22 mouse cellular contexts compared by ENCODE assay signal in the genomic region with DNA sequence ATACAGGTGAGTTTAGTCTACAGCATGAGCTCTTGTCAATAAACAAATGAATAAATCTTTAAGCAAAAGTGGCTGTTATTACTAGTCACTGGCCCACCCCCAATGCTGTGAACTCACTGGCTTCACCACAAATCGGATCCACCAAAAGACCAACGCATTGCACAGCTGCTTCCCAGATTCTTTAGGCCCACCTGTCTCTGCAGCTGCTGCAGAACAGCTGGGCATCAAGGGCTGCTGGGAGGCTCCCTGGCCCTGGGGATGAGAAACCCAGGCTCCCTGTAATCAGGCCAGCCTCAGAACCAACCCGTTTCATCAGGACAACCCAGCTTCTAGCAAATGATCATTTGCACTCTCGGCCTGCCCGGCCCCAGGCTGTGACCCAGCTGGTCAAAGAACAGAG. TPM values are rescaled to one million over a fixed set of nuclear protein-coding genes. Genes with fewer than 3 reads are reported as not detected.
DNase-seq lines count a peak whose midpoint lies in the region; ATAC-seq and TF ChIP-seq lines count a peak whose summit lies in the region.
"Had no signal": no experiment of that assay in that cellular context is flagged by ENCODE, and none has a peak within 500 bp of the region (broad histone marks: within the 10 kb centered on the region; RNA-seq: fewer than 3 reads in every experiment).

No protein-coding gene starts in this region.

- no peaks in the 10 kb centered on the region for H3K9me3 ChIP-seq in limb, embryonic 14.5 days (ENCODE audit: control insufficient read depth, low read length)
- no peaks in the 10 kb centered on the region for H3K9me3 ChIP-seq in limb, embryonic 10.5 days (replicated peaks)
- no peaks in the 10 kb centered on the region for H3K9me3 ChIP-seq in limb, embryonic 15.5 days
- H3K9me3 ChIP-seq: embryonic facial prominence, embryonic 13.5 days; forebrain, embryonic 13.5 days; forebrain, embryonic 15.5 days; G1E had no signal

- H3K4me2 ChIP-seq in limb, embryonic 14.5 days (replicated peaks; ENCODE audit: low read depth, low read length, severe bottlenecking), result no peak overlapping the region
- no peak overlapping the region for H3K4me2 ChIP-seq in limb, embryonic 15.5 days
- H3K4me2 ChIP-seq: embryonic facial prominence, embryonic 13.5 days; forebrain, embryonic 13.5 days; forebrain, embryonic 15.5 days had no signal

- 53% methylated on average over 5 of the region's 5 CpGs for WGBS in limb, embryonic 14.5 days
- WGBS in limb, embryonic 10.5 days, result 74% methylated on average over 5 of the region's 5 CpGs
- 53% methylated on average over 5 of the region's 5 CpGs for WGBS in limb, embryonic 15.5 days

- H3K27ac ChIP-seq in limb, embryonic 14.5 days (replicated peaks; ENCODE audit: low read depth, low read length), result no peak overlapping the region
- no peak overlapping the region for H3K27ac ChIP-seq in limb, embryonic 10.5 days
- no peak overlapping the region for H3K27ac ChIP-seq in limb, embryonic 15.5 days
- H3K27ac ChIP-seq: embryonic facial prominence, embryonic 13.5 days; forebrain, embryonic 13.5 days; forebrain, embryonic 15.5 days had no signal

- no peaks in the 10 kb centered on the region for H3K27me3 ChIP-seq in limb, embryonic 14.5 days (ENCODE audit: control insufficient read depth, insufficient read depth, low read length)
- H3K27me3 ChIP-seq in limb, embryonic 10.5 days (ENCODE audit: low read depth, poor library complexity, severe bottlenecking), result peaks cover 35% of the 10 kb centered on the region
- H3K27me3 ChIP-seq in limb, embryonic 15.5 days, result peaks cover 10% of the 10 kb centered on the region
- H3K27me3 ChIP-seq: forebrain, embryonic 13.5 days; forebrain, embryonic 15.5 days; Patski had no signal

- no peak for TF ChIP-seq POLR2A in limb, embryonic 14.5 days (IDR thresholded peaks at IDR 0.05; ENCODE audit: borderline replicate concordance, extremely low read depth, insufficient read depth, insufficient read length)

- ATAC-seq in limb, embryonic 14.5 days (ENCODE audit: low FRiP score, low read depth), result peak; percentile 75; the same call in 1 of the 2 replicates
- ATAC-seq in limb, embryonic 15.5 days (ENCODE audit: insufficient number of reproducible peaks, low FRiP score, low TSS enrichment, low read depth), result 0 out of 2 replicates have a peak, but pooled peaks have one; percentile 44
- no peak for ATAC-seq in frontal cortex, adult (ENCODE audit: low TSS enrichment)
- ATAC-seq: activated CD4-positive, CD25-positive, alpha-beta regulatory T cell, adult 4 months; CD4-positive, CD25-positive, alpha-beta regulatory T cell, adult 4 months; forebrain, embryonic 13.5 days; forebrain, embryonic 15.5 days; forebrain, postnatal 0 days; Patski had no signal

- no peaks in the 10 kb centered on the region for H3K36me3 ChIP-seq in limb, embryonic 14.5 days (ENCODE audit: control insufficient read depth, insufficient read depth, low read length)
- H3K36me3 ChIP-seq in limb, embryonic 10.5 days, result no peaks in the 10 kb centered on the region
- no peaks in the 10 kb centered on the region for H3K36me3 ChIP-seq in limb, embryonic 15.5 days
- H3K36me3 ChIP-seq: embryonic facial prominence, embryonic 13.5 days; forebrain, embryonic 15.5 days; G1E had no signal

- H3K9ac ChIP-seq in limb, embryonic 14.5 days (ENCODE audit: low read depth, low read length, severe bottlenecking), result no peak overlapping the region
- no peak overlapping the region for H3K9ac ChIP-seq in limb, embryonic 15.5 days
- H3K9ac ChIP-seq: embryonic facial prominence, embryonic 13.5 days; forebrain, embryonic 13.5 days; forebrain, embryonic 15.5 days; forebrain, postnatal 0 days had no signal

- DNase-seq in limb, embryonic 14.5 days (ENCODE audit: low spot score), result peak; percentile 67
- no peak for DNase-seq in limb, embryonic 10.5 days (ENCODE audit: low spot score)
- no peak for DNase-seq in urinary bladder, adult 18-20 months (ENCODE audit: low spot score in 2 of 2)
- DNase-seq: adrenal gland, adult 8-10 months; adrenal gland, postnatal 14 days; adrenal gland, postnatal 36 days; cerebellum, adult 11-12 months; cerebellum, adult 2 months; cerebellum, adult 9-10 months; cerebellum, postnatal 10 days; cerebellum, postnatal 25 days; forebrain, postnatal 0 days had no signal

- no peaks in the 10 kb centered on the region for H3K4me1 ChIP-seq in limb, embryonic 14.5 days (ENCODE audit: control insufficient read depth, insufficient read depth, low read length)
- peaks cover 12% of the 10 kb centered on the region for H3K4me1 ChIP-seq in limb, embryonic 10.5 days
- H3K4me1 ChIP-seq in limb, embryonic 15.5 days, result 0 out of 2 replicates have a peak, but pooled peaks cover 3% of the 10 kb centered on the region
- H3K4me1 ChIP-seq: embryonic facial prominence, embryonic 13.5 days; forebrain, embryonic 13.5 days; forebrain, embryonic 15.5 days had no signal

- no peak overlapping the region for H3K4me3 ChIP-seq in limb, embryonic 14.5 days (replicated peaks; ENCODE audit: low read length)
- no peak overlapping the region for H3K4me3 ChIP-seq in limb, embryonic 10.5 days
- H3K4me3 ChIP-seq in limb, embryonic 15.5 days, result no peak overlapping the region
- H3K4me3 ChIP-seq: embryonic facial prominence, embryonic 13.5 days; forebrain, embryonic 13.5 days; forebrain, embryonic 15.5 days had no signal

RNA-seq across cellular contexts. Expression of a gene that starts 3.9 kb away (rescaled TPM):
- 161 and 261 TPM in 2 replicates for polyA plus RNA-seq in limb, embryonic 14.5 days (2012; rRNA removed)
- polyA plus RNA-seq in limb, embryonic 14.5 days (2014; fragmentation: Nextera tagmentation; extraction: Ambion mirVana), result 150 and 186 TPM in 2 replicates
- polyA plus RNA-seq in limb, embryonic 10.5 days (2016; fragmentation: Nextera tagmentation; extraction: Ambion mirVana), result 15.2 and 71.5 TPM in 2 replicates
- 132 and 136 TPM in 2 replicates for polyA plus RNA-seq in limb, embryonic 15.5 days (2015; fragmentation: Nextera tagmentation; extraction: Ambion mirVana)
- polyA plus RNA-seq: G1E had no signal

RNA-seq across cellular contexts. Expression of a gene that starts 25.5 kb away (rescaled TPM):
- polyA plus RNA-seq in limb, embryonic 14.5 days (2012; rRNA removed), result 34.7 and 41.6 TPM in 2 replicates
- polyA plus RNA-seq in limb, embryonic 14.5 days (2014; fragmentation: Nextera tagmentation; extraction: Ambion mirVana), result 34.0 and 47.3 TPM in 2 replicates
- polyA plus RNA-seq in limb, embryonic 10.5 days (2016; fragmentation: Nextera tagmentation; extraction: Ambion mirVana), result 2.2 and 3.0 TPM in 2 replicates
- polyA plus RNA-seq in limb, embryonic 15.5 days (2015; fragmentation: Nextera tagmentation; extraction: Ambion mirVana), result 37.2 and 72.7 TPM in 2 replicates
- polyA plus RNA-seq: CD4-positive, CD25-positive, alpha-beta regulatory T cell, adult 4 months; G1E had no signal

RNA-seq across cellular contexts. Expression of a gene that starts 25.6 kb away (rescaled TPM):
- 0.30 TPM in 1 of 2 replicates, not detected in the other for polyA plus RNA-seq in limb, embryonic 14.5 days (2012; rRNA removed)
- not detected in 2 replicates for polyA plus RNA-seq in limb, embryonic 14.5 days (2014; fragmentation: Nextera tagmentation; extraction: Ambion mirVana)
- not detected in 2 replicates for polyA plus RNA-seq in limb, embryonic 10.5 days (2016; fragmentation: Nextera tagmentation; extraction: Ambion mirVana)
- polyA plus RNA-seq in limb, embryonic 15.5 days (2015; fragmentation: Nextera tagmentation; extraction: Ambion mirVana), result not detected in 2 replicates
- polyA plus RNA-seq: activated CD4-positive, CD25-positive, alpha-beta regulatory T cell, adult 4 months; CD4-positive, CD25-positive, alpha-beta regulatory T cell, adult 4 months; embryonic facial prominence, embryonic 13.5 days; forebrain, embryonic 11.5 days; G1E; Patski had no signal
